Mouse (Mus musculus): ENCODE measurements around the gene Cxcl15. TPM values are rescaled to one million over a fixed set of nuclear protein-coding genes. Genes with fewer than 3 reads are reported as not detected.
"Not testable (repeated sequence)": the region's sequence is repeated elsewhere in the genome, so short reads cannot be mapped to it uniquely, and the experiment has no call there.

The Cxcl15 gene
- polyA plus RNA-seq, 2 experiments, result not detected

GRCm38 (mm10) chr5:90840902-90841869, 46.9 kb downstream of the Cxcl15 start:
- TF ChIP-seq CTCF (IDR thresholded peaks at IDR 0.05; ENCODE audit: low read depth) (no peak), EP300 (IDR thresholded peaks at IDR 0.05; ENCODE audit: low read depth) (no peak)
- 53% methylated on average over 7 of the region's 7 CpGs for WGBS (ENCODE audit: insufficient replicate concordance)

GRCm38 (mm10) chr5:90843891-90844290, 49.6 kb downstream of the Cxcl15 start:
- Histone ChIP-seq H3K4me3 (ENCODE audit: insufficient read depth in 1 of 2, low read depth in 2 of 2, low read length in 2 of 2) (no peak overlapping the region), H3K27ac (no peak overlapping the region), H3K9ac (replicated peaks) (no peak overlapping the region), H3K9me3 (ENCODE audit: control insufficient read depth, low read length) (no peaks in the 10 kb centered on the region), H3K4me2 (ENCODE audit: low read depth) (no peak overlapping the region), H3K4me1 (replicated peaks; ENCODE audit: control insufficient read depth in 2 of 2, insufficient read depth in 2 of 2, low read length in 1 of 2) (no peaks in the 10 kb centered on the region), H3K36me3 (replicated peaks; ENCODE audit: control insufficient read depth, insufficient read depth, low read depth) (no peaks in the 10 kb centered on the region), H3K27me3 (ENCODE audit: control insufficient read depth, insufficient read depth, low read length) (no peaks in the 10 kb centered on the region)
- 67% methylated on average over 3 of the region's 3 CpGs for WGBS (ENCODE audit: insufficient replicate concordance)
- TF ChIP-seq EP300 (IDR thresholded peaks at IDR 0.05; ENCODE audit: low read depth) (no peak), CTCF (IDR thresholded peaks at IDR 0.05; ENCODE audit: low read depth) (no peak)
- DNase-seq (ENCODE audit: low read depth in 3 of 3, low spot score in 3 of 3), result no peak
- ATAC-seq (ENCODE audit: insufficient read depth), result no peak

More at GRCm38 (mm10) chr5:90840902-90841869, 46.9 kb downstream of the Cxcl15 start:
- H3K27ac ChIP-seq, result no peak overlapping the region
- H3K4me3 ChIP-seq (ENCODE audit: insufficient read depth in 1 of 2, low read depth in 2 of 2, low read length in 2 of 2), result no peak overlapping the region
- no peak overlapping the region for H3K4me2 ChIP-seq (ENCODE audit: low read depth)
- no peaks in the 10 kb centered on the region for H3K27me3 ChIP-seq (ENCODE audit: control insufficient read depth, insufficient read depth, low read length)
- no peak for ATAC-seq (ENCODE audit: insufficient read depth)
- no peak for DNase-seq (ENCODE audit: low read depth in 3 of 3, low spot score in 3 of 3)
- no peaks in the 10 kb centered on the region for H3K36me3 ChIP-seq (replicated peaks; ENCODE audit: control insufficient read depth, insufficient read depth, low read depth)
- no peaks in the 10 kb centered on the region for H3K4me1 ChIP-seq (replicated peaks; ENCODE audit: control insufficient read depth in 2 of 2, insufficient read depth in 2 of 2, low read length in 1 of 2)
- no peak overlapping the region for H3K9ac ChIP-seq (replicated peaks)
- no peaks in the 10 kb centered on the region for H3K9me3 ChIP-seq (ENCODE audit: control insufficient read depth, low read length)

- not testable (repeated sequence) for H3K9me3 ChIP-seq (ENCODE audit: control insufficient read depth, low read length); H3K4me1 ChIP-seq (replicated peaks; ENCODE audit: control insufficient read depth in 2 of 2, insufficient read depth in 2 of 2, low read length in 1 of 2); DNase-seq (ENCODE audit: low read depth in 3 of 3, low spot score in 3 of 3); H3K36me3 ChIP-seq (replicated peaks; ENCODE audit: control insufficient read depth, insufficient read depth, low read depth); H3K9ac ChIP-seq (replicated peaks); H3K27ac ChIP-seq; H3K4me3 ChIP-seq (ENCODE audit: insufficient read depth in 1 of 2, low read depth in 2 of 2, low read length in 2 of 2); ATAC-seq (ENCODE audit: insufficient read depth); H3K27me3 ChIP-seq (ENCODE audit: control insufficient read depth, insufficient read depth, low read length); H3K4me2 ChIP-seq (ENCODE audit: low read depth)
- WGBS (ENCODE audit: insufficient replicate concordance), result 75% methylated on average over 7 of the region's 7 CpGs
Measured at GRCm38 (mm10) chr5:90850096-90850495, 55.8 kb downstream of the Cxcl15 start.

GRCm38 (mm10) chr5:90851391-90851790, 57.1 kb downstream of the Cxcl15 start:
- ATAC-seq (ENCODE audit: insufficient read depth); H3K4me1 ChIP-seq (replicated peaks; ENCODE audit: control insufficient read depth in 2 of 2, insufficient read depth in 2 of 2, low read length in 1 of 2); H3K9me3 ChIP-seq (ENCODE audit: control insufficient read depth, low read length); H3K27me3 ChIP-seq (ENCODE audit: control insufficient read depth, insufficient read depth, low read length); DNase-seq (ENCODE audit: low read depth in 3 of 3, low spot score in 3 of 3); H3K4me2 ChIP-seq (ENCODE audit: low read depth); H3K36me3 ChIP-seq (replicated peaks; ENCODE audit: control insufficient read depth, insufficient read depth, low read depth); H3K9ac ChIP-seq (replicated peaks); H3K27ac ChIP-seq; H3K4me3 ChIP-seq (ENCODE audit: insufficient read depth in 1 of 2, low read depth in 2 of 2, low read length in 2 of 2): not testable (repeated sequence)
- 82% methylated on average over 11 of the region's 11 CpGs for WGBS (ENCODE audit: insufficient replicate concordance)

Small RNA genes within 50 kb of the gene (microRNA-seq; reads per million reads assigned to microRNA genes)
- not detected for gene Gm24322

Other genes starting within 250 kb of the Cxcl15 start
- 0.79 and 0.85 TPM in 2 replicates for gene 5830473C10Rik, start 233.4 kb upstream of the Cxcl15 start, polyA plus RNA-seq (2012; rRNA removed)
- gene 5830473C10Rik, start 233.4 kb upstream of the Cxcl15 start, polyA plus RNA-seq (2014; fragmentation: Nextera tagmentation; extraction: Ambion mirVana), result 0.53 and 0.72 TPM in 2 replicates
- 1.4 and 2.4 TPM in 2 replicates for gene Rassf6, start 153.9 kb upstream of the Cxcl15 start, polyA plus RNA-seq (2012; rRNA removed)
- gene Rassf6, start 153.9 kb upstream of the Cxcl15 start, polyA plus RNA-seq (2014; fragmentation: Nextera tagmentation; extraction: Ambion mirVana), result 3.6 and 3.7 TPM in 2 replicates
- gene Cxcl5, start 35.2 kb upstream of the Cxcl15 start, polyA plus RNA-seq (2012; rRNA removed), result 0.40 and 0.41 TPM in 2 replicates
- gene Cxcl5, start 35.2 kb upstream of the Cxcl15 start, polyA plus RNA-seq (2014; fragmentation: Nextera tagmentation; extraction: Ambion mirVana), result 0.69 and 0.85 TPM in 2 replicates
- gene Ppbp, start 26.0 kb upstream of the Cxcl15 start, polyA plus RNA-seq (2012; rRNA removed), result 129 and 146 TPM in 2 replicates
- gene Ppbp, start 26.0 kb upstream of the Cxcl15 start, polyA plus RNA-seq (2014; fragmentation: Nextera tagmentation; extraction: Ambion mirVana), result 176 and 219 TPM in 2 replicates
- gene Pf4, start 22.1 kb upstream of the Cxcl15 start, polyA plus RNA-seq (2012; rRNA removed), result 247 and 271 TPM in 2 replicates
- gene Pf4, start 22.1 kb upstream of the Cxcl15 start, polyA plus RNA-seq (2014; fragmentation: Nextera tagmentation; extraction: Ambion mirVana), result 428 and 516 TPM in 2 replicates
- gene Cxcl3, start 8.4 kb upstream of the Cxcl15 start, polyA plus RNA-seq (2012; rRNA removed), result 0.07 TPM in 1 of 2 replicates, not detected in the other
- 0.17 TPM in 1 of 2 replicates, not detected in the other for gene Cxcl3, start 8.4 kb upstream of the Cxcl15 start, polyA plus RNA-seq (2014; fragmentation: Nextera tagmentation; extraction: Ambion mirVana)
- 1.5 and 2.5 TPM in 2 replicates for gene Cxcl1, start 96.7 kb downstream of the Cxcl15 start, polyA plus RNA-seq (2012; rRNA removed)
- 1.8 and 5.9 TPM in 2 replicates for gene Cxcl1, start 96.7 kb downstream of the Cxcl15 start, polyA plus RNA-seq (2014; fragmentation: Nextera tagmentation; extraction: Ambion mirVana)
- 0.03 and 0.24 TPM in 2 replicates for gene Cxcl2, start 109.3 kb downstream of the Cxcl15 start, polyA plus RNA-seq (2012; rRNA removed)
- not detected in 2 replicates for gene Cxcl2, start 109.3 kb downstream of the Cxcl15 start, polyA plus RNA-seq (2014; fragmentation: Nextera tagmentation; extraction: Ambion mirVana)
- gene Mthfd2l, start 136.6 kb downstream of the Cxcl15 start, polyA plus RNA-seq (2012; rRNA removed), result 3.7 and 4.4 TPM in 2 replicates
- 9.1 and 9.2 TPM in 2 replicates for gene Mthfd2l, start 136.6 kb downstream of the Cxcl15 start, polyA plus RNA-seq (2014; fragmentation: Nextera tagmentation; extraction: Ambion mirVana)
- 0.02 and 0.06 TPM in 2 replicates for gene Epgn, start 232.9 kb downstream of the Cxcl15 start, polyA plus RNA-seq (2012; rRNA removed)
- not detected in 2 replicates for gene Epgn, start 232.9 kb downstream of the Cxcl15 start, polyA plus RNA-seq (2014; fragmentation: Nextera tagmentation; extraction: Ambion mirVana)

All from liver, embryonic 14.5 days (tissue).